24 mouse cellular contexts compared by ENCODE assay signal in genomic region chr7:113918916-113919315, GRCm38 (mm10).
DNase-seq lines count a peak whose midpoint lies in the region; ATAC-seq and TF ChIP-seq lines count a peak whose summit lies in the region.
"Had no signal": no experiment of that assay in that cellular context is flagged by ENCODE, and none has a peak within 500 bp of the region (broad histone marks: within the 10 kb centered on the region; RNA-seq: fewer than 3 reads in every experiment).

No protein-coding gene starts in this region.

- DNase-seq in forebrain, embryonic 14.5 days (ENCODE audit: low spot score): peak; percentile 41
- DNase-seq in forebrain, embryonic 11.5 days (ENCODE audit: low spot score): no peak
- no peak for DNase-seq in hindbrain, postnatal 0 days (ENCODE audit: low spot score)
- no peak for DNase-seq in hindbrain, embryonic 14.5 days (ENCODE audit: low spot score)
- DNase-seq in testis, postnatal 14 days (ENCODE audit: low spot score): no peak
- no peak for DNase-seq in left cerebral cortex, postnatal 4 days
- DNase-seq: kidney, adult 18-20 months; kidney, postnatal 25 days; liver, embryonic 13.5 days; lung, adult 18-20 months; thymus, postnatal 14 days had no signal

- H3K9me3 ChIP-seq in forebrain, embryonic 14.5 days (replicated peaks; ENCODE audit: control insufficient read depth, low read length): 0 out of 2 replicates have a peak, but pooled peaks cover 4% of the 10 kb centered on the region
- no peaks in the 10 kb centered on the region for H3K9me3 ChIP-seq in forebrain, embryonic 11.5 days (ENCODE audit: control insufficient read depth, low read length)
- H3K9me3 ChIP-seq in hindbrain, postnatal 0 days (ENCODE audit: low read length): 0 out of 2 replicates have a peak, but pooled peaks cover 5% of the 10 kb centered on the region
- 0 out of 2 replicates have a peak, but pooled peaks cover 5% of the 10 kb centered on the region for H3K9me3 ChIP-seq in hindbrain, embryonic 14.5 days (ENCODE audit: control insufficient read depth, low read length)
- H3K9me3 ChIP-seq: embryonic facial prominence, embryonic 10.5 days; embryonic facial prominence, embryonic 15.5 days; heart, embryonic 13.5 days; hindbrain, embryonic 15.5 days; kidney, embryonic 15.5 days; limb, embryonic 10.5 days; limb, embryonic 15.5 days; liver, embryonic 13.5 days; midbrain, embryonic 13.5 days; neural tube, embryonic 13.5 days had no signal

- no peak overlapping the region for H3K4me2 ChIP-seq in forebrain, embryonic 14.5 days (ENCODE audit: low read length)
- H3K4me2 ChIP-seq in forebrain, embryonic 11.5 days (ENCODE audit: low read depth, low read length, severe bottlenecking): no peak overlapping the region
- no peak overlapping the region for H3K4me2 ChIP-seq in hindbrain, postnatal 0 days (ENCODE audit: low read depth, low read length)
- H3K4me2 ChIP-seq in hindbrain, embryonic 14.5 days (replicated peaks): no peak overlapping the region
- H3K4me2 ChIP-seq: embryonic facial prominence, embryonic 15.5 days; heart, embryonic 13.5 days; hindbrain, embryonic 15.5 days; kidney, embryonic 15.5 days; limb, embryonic 15.5 days; liver, embryonic 13.5 days; midbrain, embryonic 13.5 days; neural tube, embryonic 13.5 days had no signal

- no peak for TF ChIP-seq CTCF in hindbrain, postnatal 0 days (IDR thresholded peaks at IDR 0.05; ENCODE audit: low read depth)
- no peak for TF ChIP-seq CTCF in testis, adult 2 months (IDR thresholded peaks at IDR 0.05; ENCODE audit: control insufficient read depth, insufficient read depth, insufficient replicate concordance, low read depth, low read length)

- no peak for ATAC-seq in forebrain, embryonic 14.5 days
- no peak for ATAC-seq in forebrain, embryonic 11.5 days (replicated peaks; ENCODE audit: low FRiP score)
- ATAC-seq in hindbrain, postnatal 0 days: no peak
- ATAC-seq in hindbrain, embryonic 14.5 days (ENCODE audit: low FRiP score): no peak
- ATAC-seq: lung, postnatal 0 days; midbrain, embryonic 13.5 days; Patski had no signal

- H3K27me3 ChIP-seq in forebrain, embryonic 14.5 days (replicated peaks; ENCODE audit: control insufficient read depth, insufficient read depth, low read length): no peaks in the 10 kb centered on the region
- H3K27me3 ChIP-seq in forebrain, embryonic 11.5 days (ENCODE audit: control insufficient read depth, insufficient read depth, low read length): no peaks in the 10 kb centered on the region
- H3K27me3 ChIP-seq in hindbrain, postnatal 0 days (ENCODE audit: insufficient read depth, low read length): no peaks in the 10 kb centered on the region
- no peaks in the 10 kb centered on the region for H3K27me3 ChIP-seq in hindbrain, embryonic 14.5 days (ENCODE audit: control insufficient read depth, insufficient read depth, low read length)
- no peaks in the 10 kb centered on the region for H3K27me3 ChIP-seq in testis, adult 2 months (ENCODE audit: control insufficient read depth, insufficient read depth, low read length)
- H3K27me3 ChIP-seq: embryonic facial prominence, embryonic 15.5 days; heart, embryonic 13.5 days; hindbrain, embryonic 15.5 days; kidney, embryonic 15.5 days; limb, embryonic 15.5 days; liver, embryonic 13.5 days; midbrain, embryonic 13.5 days; neural tube, embryonic 13.5 days; Patski had no signal

- intact Hi-C loops in left cerebral cortex, postnatal 4 days (cut with DNase I): no loop called here

- WGBS in forebrain, embryonic 14.5 days: 72% methylated on average over 3 of the region's 3 CpGs
- WGBS in forebrain, embryonic 11.5 days: 91% methylated on average over 3 of the region's 3 CpGs
- WGBS in hindbrain, postnatal 0 days: 75% methylated on average over 3 of the region's 3 CpGs
- 88% methylated on average over 3 of the region's 3 CpGs for WGBS in hindbrain, embryonic 14.5 days

- TF ChIP-seq POLR2A in testis, adult 2 months (IDR thresholded peaks at IDR 0.05; ENCODE audit: control insufficient read depth, low read depth, low read length): no peak

- no peak overlapping the region for H3K9ac ChIP-seq in forebrain, embryonic 14.5 days (ENCODE audit: low read length)
- H3K9ac ChIP-seq in forebrain, embryonic 11.5 days (ENCODE audit: low read length): no peak overlapping the region
- no peak overlapping the region for H3K9ac ChIP-seq in hindbrain, postnatal 0 days (replicated peaks; ENCODE audit: low read length)
- H3K9ac ChIP-seq in hindbrain, embryonic 14.5 days: no peak overlapping the region
- H3K9ac ChIP-seq: embryonic facial prominence, embryonic 15.5 days; heart, embryonic 13.5 days; hindbrain, embryonic 15.5 days; kidney, embryonic 15.5 days; limb, embryonic 15.5 days; liver, embryonic 13.5 days; midbrain, embryonic 13.5 days; neural tube, embryonic 13.5 days had no signal

- H3K27ac ChIP-seq in forebrain, embryonic 14.5 days (ENCODE audit: low read depth, low read length): no peak overlapping the region
- H3K27ac ChIP-seq in forebrain, embryonic 11.5 days (ENCODE audit: low read depth, low read length): no peak overlapping the region
- H3K27ac ChIP-seq in hindbrain, postnatal 0 days: peak overlapping the region; percentile 32; the same call in 1 of the 2 replicates
- H3K27ac ChIP-seq in hindbrain, embryonic 14.5 days: no peak overlapping the region
- H3K27ac ChIP-seq in testis, adult 2 months (ENCODE audit: control insufficient read depth, insufficient read depth, low read depth, low read length): peak overlapping the region; percentile 5; the same call in 1 of the 2 replicates
- H3K27ac ChIP-seq: embryonic facial prominence, embryonic 10.5 days; embryonic facial prominence, embryonic 15.5 days; heart, embryonic 13.5 days; hindbrain, embryonic 15.5 days; kidney, embryonic 15.5 days; limb, embryonic 10.5 days; limb, embryonic 15.5 days; liver, embryonic 13.5 days; macrophage; midbrain, embryonic 13.5 days; neural tube, embryonic 13.5 days had no signal

- no peaks in the 10 kb centered on the region for H3K36me3 ChIP-seq in forebrain, embryonic 14.5 days (ENCODE audit: control insufficient read depth, insufficient read depth, low read length)
- no peaks in the 10 kb centered on the region for H3K36me3 ChIP-seq in forebrain, embryonic 11.5 days (ENCODE audit: control insufficient read depth, insufficient read depth, low read length)
- H3K36me3 ChIP-seq in hindbrain, postnatal 0 days (ENCODE audit: insufficient read depth, low read length): no peaks in the 10 kb centered on the region
- no peaks in the 10 kb centered on the region for H3K36me3 ChIP-seq in hindbrain, embryonic 14.5 days (replicated peaks; ENCODE audit: control insufficient read depth, insufficient read depth)
- no peaks in the 10 kb centered on the region for H3K36me3 ChIP-seq in testis, adult 2 months (ENCODE audit: control insufficient read depth, insufficient read depth, low read length)
- H3K36me3 ChIP-seq: embryonic facial prominence, embryonic 10.5 days; embryonic facial prominence, embryonic 15.5 days; heart, embryonic 13.5 days; hindbrain, embryonic 15.5 days; kidney, embryonic 15.5 days; limb, embryonic 10.5 days; limb, embryonic 15.5 days; liver, embryonic 13.5 days; midbrain, embryonic 13.5 days; neural tube, embryonic 13.5 days had no signal

- no peak overlapping the region for H3K4me3 ChIP-seq in forebrain, embryonic 14.5 days (ENCODE audit: low read depth, low read length)
- no peak overlapping the region for H3K4me3 ChIP-seq in forebrain, embryonic 11.5 days (ENCODE audit: low read depth, low read length)
- H3K4me3 ChIP-seq in hindbrain, postnatal 0 days (ENCODE audit: low read length): no peak overlapping the region
- H3K4me3 ChIP-seq in hindbrain, embryonic 14.5 days (replicated peaks; ENCODE audit: low read length): no peak overlapping the region
- H3K4me3 ChIP-seq in testis, adult 2 months (ENCODE audit: control insufficient read depth, low read depth, low read length): no peak overlapping the region
- H3K4me3 ChIP-seq: embryonic facial prominence, embryonic 10.5 days; embryonic facial prominence, embryonic 15.5 days; heart, embryonic 13.5 days; hindbrain, embryonic 15.5 days; kidney, embryonic 15.5 days; limb, embryonic 10.5 days; limb, embryonic 15.5 days; liver, embryonic 13.5 days; midbrain, embryonic 13.5 days; neural tube, embryonic 13.5 days had no signal

- no peaks in the 10 kb centered on the region for H3K4me1 ChIP-seq in forebrain, embryonic 14.5 days (ENCODE audit: control insufficient read depth, insufficient read depth, low read length)
- H3K4me1 ChIP-seq in forebrain, embryonic 11.5 days (replicated peaks; ENCODE audit: control insufficient read depth, insufficient read depth, low read length): no peaks in the 10 kb centered on the region
- H3K4me1 ChIP-seq in hindbrain, postnatal 0 days (ENCODE audit: insufficient read depth, low read length): 0 out of 2 replicates have a peak, but pooled peaks cover 3% of the 10 kb centered on the region
- no peaks in the 10 kb centered on the region for H3K4me1 ChIP-seq in hindbrain, embryonic 14.5 days (replicated peaks; ENCODE audit: control insufficient read depth, insufficient read depth, low read length)
- no peaks in the 10 kb centered on the region for H3K4me1 ChIP-seq in testis, adult 2 months (ENCODE audit: control insufficient read depth, insufficient read depth, low read length)
- H3K4me1 ChIP-seq: embryonic facial prominence, embryonic 10.5 days; embryonic facial prominence, embryonic 15.5 days; hindbrain, embryonic 15.5 days; kidney, embryonic 15.5 days; limb, embryonic 10.5 days; limb, embryonic 15.5 days; liver, embryonic 13.5 days; midbrain, embryonic 13.5 days; neural tube, embryonic 13.5 days had no signal

Comparison
In these comparisons a context has a peak if more than half of its experiments do, and no peak if none do; other contexts are left out.
1. H3K27ac ChIP-seq: peak in hindbrain, postnatal 0 days (single experiment) and testis, adult 2 months (single experiment); none in forebrain, embryonic 14.5 days (single experiment), forebrain, embryonic 11.5 days (single experiment) and hindbrain, embryonic 14.5 days (single experiment).